Mouse (Mus musculus) heart, embryonic 11.5 days (tissue): ENCODE measurements at regions not wholly inside any gene's neighbourhood (a gene's known extent, or its start where the extent isn't known, plus 50 kb on each side); places are given as distances from the start of the nearest gene placed in this dataset.

ENCODE experiments used
- ATAC-seq: fragments of 200-750 bp; cut with Nextera tagmentation; replicated peaks from 2 replicates; pipeline ENCODE4 v1.8.0; 2017; ENCODE audit warnings: moderate library complexity; ENCODE audit not compliant: insufficient number of reproducible peaks, low FRiP score, low TSS enrichment
- H3K27ac ChIP-seq: fragments of 300-500 bp; sonication (generic); 2 replicates; pipeline ENCODE4 v1.5.1; 2014; ENCODE audit warnings: mild to moderate bottlenecking, low read depth, low read length
- H3K27me3 ChIP-seq: fragments of 300-500 bp; sonication (generic); 2 replicates; pipeline ENCODE4 v1.6.1; 2014; ENCODE audit warnings: mild to moderate bottlenecking, low read length, mixed read lengths; ENCODE audit not compliant: control insufficient read depth, insufficient read depth
- H3K36me3 ChIP-seq: fragments of 300-500 bp; sonication (generic); 2 replicates; pipeline ENCODE4 v1.6.1; 2014; ENCODE audit warnings: mild to moderate bottlenecking, low read length, moderate library complexity, mixed read lengths; ENCODE audit not compliant: control insufficient read depth, insufficient read depth
- H3K4me1 ChIP-seq: fragments of 300-500 bp; sonication (generic); 2 replicates; pipeline ENCODE4 v1.6.1; 2014; ENCODE audit warnings: low read length; ENCODE audit not compliant: control insufficient read depth, insufficient read depth
- H3K4me2 ChIP-seq: fragments of 300-500 bp; sonication (generic); 2 replicates; pipeline ENCODE4 v1.6.1; 2014; ENCODE audit warnings: mild to moderate bottlenecking, moderate library complexity
- H3K4me3 ChIP-seq: fragments of 300-500 bp; sonication (generic); 2 replicates; pipeline ENCODE4 v1.5.1; 2014; ENCODE audit warnings: low read depth, low read length
- H3K9ac ChIP-seq: fragments of 300-500 bp; sonication (generic); 2 replicates; pipeline ENCODE4 v1.6.1; 2014; ENCODE audit warnings: mild to moderate bottlenecking, low read depth, low read length, moderate library complexity
- H3K9me3 ChIP-seq: fragments of 300-500 bp; sonication (generic); replicated peaks from 2 replicates; pipeline ENCODE4 v1.6.1; 2016; ENCODE audit warnings: low read length; ENCODE audit not compliant: control insufficient read depth
- WGBS: fragments of 180-500 bp; shearing (Covaris S2); extraction: QIAGEN DNeasy Blood & Tissue Kit; methylation state at CpG from one replicate; pipeline ENCODE4 v1.1.7; 2014; ENCODE audit not compliant: insufficient replicate concordance; 5-methylcytosine and 5-hydroxymethylcytosine counted together

GRCm38 (mm10) chr11:79753491-79753890, 162.5 kb downstream of the Rab11fip4 start:
- Histone ChIP-seq H3K4me1 (0 out of 2 replicates have a peak, but pooled peaks cover 6% of the 10 kb centered on the region), H3K4me2 (no peak overlapping the region), H3K36me3 (no peaks in the 10 kb centered on the region), H3K9ac (no peak overlapping the region), H3K9me3 (no peaks in the 10 kb centered on the region), H3K27ac (no peak overlapping the region), H3K27me3 (no peaks in the 10 kb centered on the region), H3K4me3 (no peak overlapping the region)
- 82% methylated on average over 2 of the region's 2 CpGs for WGBS
- no peak for ATAC-seq

DNA sequence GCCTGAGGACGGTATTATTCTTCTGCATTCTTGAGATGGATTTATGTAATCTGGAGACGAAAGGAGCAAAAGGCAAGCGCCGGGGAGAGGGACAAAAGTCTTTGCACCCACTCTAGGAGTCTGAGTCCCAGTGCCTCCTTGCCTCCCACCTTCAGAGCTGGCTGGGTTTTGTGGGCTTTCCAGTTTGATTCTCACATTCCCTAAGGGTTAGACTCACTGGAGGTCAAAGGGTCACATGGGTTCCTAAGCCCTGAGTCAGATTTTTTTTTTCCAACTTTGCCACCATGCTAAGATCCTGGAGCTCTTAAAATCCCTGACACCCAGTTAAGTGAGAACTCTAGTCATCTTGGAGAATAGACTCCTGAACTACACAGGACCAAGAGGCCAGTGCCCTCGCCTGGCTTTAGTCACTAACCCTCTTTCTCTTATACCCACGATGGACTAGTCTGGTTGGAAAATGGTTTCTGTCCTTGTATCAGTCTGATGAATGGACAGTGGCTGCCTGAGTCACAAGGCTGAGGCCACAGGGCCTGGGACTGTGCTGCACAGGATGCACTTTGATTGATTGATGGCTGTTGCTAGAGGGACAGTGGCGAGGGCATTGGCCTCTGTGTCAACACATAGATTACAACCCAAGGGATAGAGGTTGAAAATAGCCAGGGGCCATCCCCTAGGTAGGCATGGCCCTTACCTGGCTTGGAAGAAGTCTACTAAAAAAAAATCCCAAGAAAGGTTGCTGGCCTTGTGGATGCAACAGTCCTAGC, 161.9 kb downstream of the Rab11fip4 start:
- Histone ChIP-seq H3K4me3 (no peak overlapping the region), H3K9me3 (no peaks in the 10 kb centered on the region), H3K4me1 (0 out of 2 replicates have a peak, but pooled peaks cover 6% of the 10 kb centered on the region), H3K9ac (no peak overlapping the region), H3K27me3 (no peaks in the 10 kb centered on the region), H3K36me3 (no peaks in the 10 kb centered on the region), H3K27ac (no peak overlapping the region), H3K4me2 (no peak overlapping the region; the same call in 1 of the 2 replicates)
- ATAC-seq = no peak
- WGBS = 55% methylated on average over 7 of the region's 7 CpGs

- 0 out of 2 replicates have a peak, but pooled peaks cover 6% of the 10 kb centered on the region for H3K4me1 ChIP-seq
- no peak overlapping the region for H3K4me3 ChIP-seq
- peak overlapping the region; percentile 4; the same call in 1 of the 2 replicates for H3K4me2 ChIP-seq
- H3K27ac ChIP-seq = no peak overlapping the region
- H3K9me3 ChIP-seq = no peaks in the 10 kb centered on the region
- ATAC-seq = no peak
- no peaks in the 10 kb centered on the region for H3K27me3 ChIP-seq
- no peaks in the 10 kb centered on the region for H3K36me3 ChIP-seq
- WGBS = 53% methylated on average over 14 of the region's 14 CpGs
- no peak overlapping the region for H3K9ac ChIP-seq
Observed at GRCm38 (mm10) chr11:79751751-79752716, 161.0 kb downstream of the Rab11fip4 start.

- no peak for ATAC-seq
- 63% methylated on average over 2 of the region's 2 CpGs for WGBS
- H3K9ac ChIP-seq = no peak overlapping the region
- no peaks in the 10 kb centered on the region for H3K27me3 ChIP-seq
- no peak overlapping the region for H3K27ac ChIP-seq
- no peaks in the 10 kb centered on the region for H3K36me3 ChIP-seq
- no peaks in the 10 kb centered on the region for H3K9me3 ChIP-seq
- H3K4me3 ChIP-seq = no peak overlapping the region
- no peak overlapping the region for H3K4me2 ChIP-seq
- 0 out of 2 replicates have a peak, but pooled peaks cover 6% of the 10 kb centered on the region for H3K4me1 ChIP-seq
Observed at GRCm38 (mm10) chr11:79750943-79751342, 159.9 kb downstream of the Rab11fip4 start.

- no peak for ATAC-seq
- no peaks in the 10 kb centered on the region for H3K36me3 ChIP-seq
- H3K4me3 ChIP-seq = no peak overlapping the region
- H3K9ac ChIP-seq = no peak overlapping the region
- no peak overlapping the region for H3K4me2 ChIP-seq
- WGBS = 52% methylated on average over 7 of the region's 7 CpGs
- no peaks in the 10 kb centered on the region for H3K9me3 ChIP-seq
- no peak overlapping the region for H3K27ac ChIP-seq
- no peaks in the 10 kb centered on the region for H3K27me3 ChIP-seq
- H3K4me1 ChIP-seq = 0 out of 2 replicates have a peak, but pooled peaks cover 6% of the 10 kb centered on the region
Observed at GRCm38 (mm10) chr11:79749755-79750434, 158.9 kb downstream of the Rab11fip4 start.

- Histone ChIP-seq H3K27ac (no peak overlapping the region), H3K36me3 (no peaks in the 10 kb centered on the region), H3K4me3 (no peak overlapping the region), H3K4me2 (no peak overlapping the region), H3K9me3 (no peaks in the 10 kb centered on the region), H3K9ac (no peak overlapping the region), H3K4me1 (0 out of 2 replicates have a peak, but pooled peaks cover 6% of the 10 kb centered on the region), H3K27me3 (no peaks in the 10 kb centered on the region)
- ATAC-seq = no peak
- 96% methylated on average over 10 of the region's 10 CpGs for WGBS
Observed at GRCm38 (mm10) chr11:79749141-79749540, 158.1 kb downstream of the Rab11fip4 start.

DNA sequence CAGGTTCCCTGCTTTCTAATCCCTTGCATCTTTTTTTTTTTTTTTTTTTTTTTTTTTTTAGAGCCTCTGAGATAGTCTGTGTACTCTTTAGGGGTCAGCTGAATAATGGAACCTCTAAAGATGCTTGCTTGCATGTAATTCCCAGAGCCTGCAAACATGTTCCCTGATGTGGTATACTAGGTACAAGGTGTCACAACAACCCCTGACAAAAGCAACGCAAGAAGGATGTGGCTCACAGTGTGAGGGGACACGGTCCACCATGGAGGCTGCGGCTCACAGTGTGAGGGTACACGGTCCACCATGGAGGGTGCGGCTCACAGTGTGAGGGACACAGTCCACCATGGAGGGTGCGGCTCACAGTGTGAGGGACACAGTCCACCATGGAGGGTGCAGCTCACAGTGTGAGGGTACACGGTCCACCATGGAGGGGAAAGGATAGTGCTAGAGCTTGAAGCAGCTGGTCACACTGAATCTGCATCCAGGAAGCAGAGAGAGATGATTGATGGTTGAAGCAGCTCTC, 157.7 kb downstream of the Rab11fip4 start:
- Histone ChIP-seq H3K27ac (no peak overlapping the region), H3K4me1 (0 out of 2 replicates have a peak, but pooled peaks cover 6% of the 10 kb centered on the region), H3K9me3 (no peaks in the 10 kb centered on the region), H3K9ac (no peak overlapping the region), H3K4me2 (no peak overlapping the region), H3K4me3 (no peak overlapping the region), H3K27me3 (no peaks in the 10 kb centered on the region), H3K36me3 (no peaks in the 10 kb centered on the region)
- WGBS = 91% methylated on average over 7 of the region's 7 CpGs
- ATAC-seq = no peak

DNA sequence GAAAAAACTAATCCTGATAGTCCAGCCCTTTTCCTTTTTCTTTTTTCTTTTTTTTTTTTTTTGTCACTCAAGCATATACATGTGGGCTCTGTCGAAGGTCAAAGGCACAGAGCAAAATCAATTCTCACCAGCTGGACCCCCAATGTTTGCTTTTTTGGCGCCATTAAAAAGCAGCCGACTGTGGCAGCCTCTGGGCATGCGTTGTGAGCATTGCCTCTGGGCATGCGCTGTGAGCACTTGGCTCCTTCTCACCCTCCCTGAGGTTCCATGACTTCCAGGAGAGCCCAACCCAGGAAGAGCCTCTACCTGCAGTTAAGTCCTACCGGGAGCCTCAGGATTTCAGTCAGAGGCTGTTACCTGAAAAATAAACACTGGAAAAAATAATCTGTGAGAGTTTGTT, 156.8 kb downstream of the Rab11fip4 start:
- Histone ChIP-seq H3K27ac (no peak overlapping the region), H3K9ac (no peak overlapping the region), H3K36me3 (no peaks in the 10 kb centered on the region), H3K9me3 (no peaks in the 10 kb centered on the region), H3K4me3 (no peak overlapping the region), H3K4me1 (0 out of 2 replicates have a peak, but pooled peaks cover 6% of the 10 kb centered on the region), H3K27me3 (no peaks in the 10 kb centered on the region), H3K4me2 (no peak overlapping the region)
- ATAC-seq = no peak
- WGBS = 83% methylated on average over 6 of the region's 6 CpGs
